Mouse (Mus musculus) brain, embryonic 14.5 days (tissue): ENCODE measurements around the gene Rnase9. TPM values are rescaled to one million over a fixed set of nuclear protein-coding genes. Genes with fewer than 3 reads are reported as not detected.
"Not testable (repeated sequence)": the region's sequence is repeated elsewhere in the genome, so short reads cannot be mapped to it uniquely, and the experiment has no call there.

ENCODE experiments used
- DNase-seq: peaks from one replicate; pipeline ENCODE4 v3.0.0-alpha.2; 2011; ENCODE audit warnings: low read depth
- CTCF ChIP-seq: fragments of 200-500 bp; IDR thresholded peaks from 2 replicates; pipeline ENCODE4 v1.5.1; 2012; ENCODE audit warnings: inconsistent platforms, mild to moderate bottlenecking, moderate library complexity, borderline replicate concordance; ENCODE audit not compliant: insufficient read depth, insufficient read length; ENCODE audit errors: extremely low read depth
- POLR2A ChIP-seq: fragments of 200-500 bp; IDR thresholded peaks from 2 replicates; pipeline ENCODE4 v1.6.1; 2012; ENCODE audit warnings: mild to moderate bottlenecking, inconsistent platforms, borderline replicate concordance; ENCODE audit not compliant: poor library complexity, insufficient read depth, insufficient read length, severe bottlenecking; ENCODE audit errors: extremely low read depth
- polyA plus RNA-seq: library from polyadenylated mRNA; depleted of rRNA; stranded (reverse); fragments of >200 nt; gene quantifications from 2 replicates; pipeline ENCODE4 v1.2.3, GENCODE M21; 2012; rRNA removed

Gene Rnase9
- polyA plus RNA-seq, 1 experiment = not detected

DNA sequence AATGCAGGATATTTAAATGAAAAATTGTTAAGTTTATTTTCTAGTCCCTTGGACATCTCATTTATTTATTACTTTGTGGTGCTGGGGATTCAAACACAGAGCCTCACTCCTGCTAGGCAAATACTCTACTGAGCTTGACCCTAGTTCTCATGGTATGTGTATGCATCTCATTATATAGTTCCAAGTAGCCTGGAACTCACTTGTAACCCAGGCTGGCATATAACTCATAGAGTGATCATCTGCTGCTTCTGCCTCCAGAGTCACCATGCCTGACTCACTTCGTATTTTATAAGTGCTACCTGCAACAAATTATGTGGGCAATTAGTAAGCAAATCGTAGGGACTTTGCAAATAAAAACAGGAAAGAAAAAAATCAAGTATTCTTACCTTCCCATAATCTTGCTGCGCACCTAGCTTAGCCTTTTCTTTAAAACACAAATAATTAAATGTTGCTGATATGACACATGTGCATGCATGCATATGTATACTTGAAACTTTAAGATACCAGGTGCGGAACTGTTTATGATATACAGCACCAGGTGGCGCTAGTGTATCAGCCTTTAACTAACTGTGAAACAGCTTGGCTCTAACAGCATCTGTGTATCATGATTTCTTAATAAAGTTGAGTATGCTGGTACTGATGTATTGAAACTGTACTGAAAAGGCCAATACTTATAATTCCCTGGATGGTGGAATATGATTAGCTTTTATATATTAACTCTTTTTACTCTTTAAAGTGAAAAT, 15.1 kb downstream of the Rnase9 start:
- DNase-seq = peak; percentile 89
- peak; percentile 67 for TF ChIP-seq CTCF
- TF ChIP-seq POLR2A = no peak

DNA sequence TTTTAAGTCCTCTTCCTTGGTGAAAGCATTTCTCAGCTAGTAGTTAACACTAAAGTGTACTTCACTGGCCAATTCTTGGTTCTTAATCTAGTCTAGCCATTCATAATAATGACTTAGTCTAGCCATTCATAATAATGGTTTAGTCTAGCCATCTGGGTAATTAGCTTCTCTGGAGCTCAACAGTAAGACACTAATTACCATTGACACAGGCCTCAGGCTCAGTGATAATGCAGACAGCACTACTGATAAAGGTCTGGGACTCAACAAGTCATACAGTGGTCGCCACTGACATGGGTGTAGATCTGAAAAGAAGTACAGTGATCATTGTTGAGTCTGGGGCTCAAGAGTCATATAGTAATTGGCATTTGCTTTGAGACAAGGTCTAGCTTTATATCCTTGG, 16.8 kb downstream of the Rnase9 start:
- TF ChIP-seq POLR2A (no peak), CTCF (no peak)

DNA sequence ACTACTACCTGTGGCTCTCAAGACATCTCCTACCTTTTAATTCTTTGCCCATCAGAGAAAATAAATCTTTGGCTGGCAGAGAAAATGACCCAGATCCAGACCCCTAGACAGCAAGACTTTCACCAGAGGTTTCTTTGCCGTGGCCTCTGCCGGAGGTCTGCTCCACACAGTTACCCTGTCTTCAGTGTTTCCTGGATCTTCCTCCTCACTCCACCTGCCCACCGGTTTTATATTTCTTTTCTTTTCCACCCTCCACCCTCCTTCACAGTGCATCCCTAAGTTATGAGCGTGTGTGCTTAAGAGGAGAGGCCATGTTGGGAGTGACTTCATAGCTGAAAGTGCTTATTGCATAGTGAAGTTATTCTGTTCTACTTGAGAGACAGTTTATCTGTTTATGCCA, 18.2 kb downstream of the Rnase9 start:
- DNase-seq = no peak
- no peak for TF ChIP-seq POLR2A
- no peak for TF ChIP-seq CTCF

More for the DNA sequence above, 16.8 kb downstream of the Rnase9 start:
- DNase-seq = no peak

DNA sequence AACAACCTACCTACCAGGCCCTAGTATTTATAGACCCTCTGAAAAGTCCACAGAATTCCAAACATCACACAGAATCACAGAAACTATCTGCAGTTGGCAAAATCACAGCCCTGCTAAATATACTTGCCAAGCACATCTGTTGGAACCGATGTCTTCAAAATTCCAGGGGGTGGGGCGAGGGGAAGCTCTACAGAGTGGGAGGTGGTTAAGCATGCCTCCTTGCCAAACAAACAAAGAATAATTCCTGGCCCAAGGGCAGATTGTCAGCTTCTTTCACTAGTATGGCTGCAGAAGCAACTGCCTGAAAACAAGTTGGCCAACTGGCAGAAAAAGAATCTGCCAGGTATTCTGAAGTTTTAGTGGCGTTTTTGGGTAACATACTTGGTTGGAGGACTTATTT, 24.4 kb downstream of the Rnase9 start:
- no peak for DNase-seq

DNA sequence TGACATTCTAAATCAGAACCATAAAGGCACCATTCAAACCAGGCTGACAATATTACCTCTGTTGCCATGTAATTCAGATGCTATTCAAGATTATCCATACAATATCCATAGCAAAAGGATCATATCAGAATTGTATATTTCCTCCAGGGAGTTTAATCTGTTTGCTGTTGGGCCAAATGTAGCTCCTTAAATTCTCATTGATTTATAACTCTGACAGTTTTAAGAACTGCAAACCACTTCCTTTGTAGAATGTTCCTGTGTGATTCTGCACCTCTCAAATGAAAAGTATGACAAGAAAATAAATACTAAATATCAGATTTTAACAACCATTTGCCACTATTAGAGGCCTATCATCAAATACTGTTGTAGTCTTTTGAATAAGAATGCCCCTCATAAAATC, 25.9 kb downstream of the Rnase9 start:
- TF ChIP-seq CTCF (no peak), POLR2A (no peak)
- DNase-seq = no peak

More for the DNA sequence above, 24.4 kb downstream of the Rnase9 start:
- no peak for TF ChIP-seq CTCF
- TF ChIP-seq POLR2A = no peak

DNA sequence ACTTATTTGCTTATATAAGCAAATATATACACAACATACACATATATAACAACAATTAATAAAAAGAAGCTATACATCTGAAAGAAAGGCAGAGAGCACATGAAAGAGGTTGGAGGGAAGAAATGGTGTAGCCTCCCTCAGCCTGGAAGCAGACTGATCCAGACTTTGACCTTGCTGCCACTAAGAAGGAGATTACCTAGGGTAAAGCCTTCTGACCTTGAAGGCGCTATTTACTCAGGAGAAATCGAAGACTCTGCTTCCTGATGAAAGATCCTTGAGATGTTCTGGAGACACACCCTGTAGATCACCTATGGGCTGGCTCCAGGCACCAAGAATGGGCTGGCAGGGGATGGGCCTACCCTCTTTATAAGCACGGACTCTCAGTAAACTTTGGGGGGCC, 26.9 kb downstream of the Rnase9 start:
- DNase-seq = not testable (repeated sequence)

DNA sequence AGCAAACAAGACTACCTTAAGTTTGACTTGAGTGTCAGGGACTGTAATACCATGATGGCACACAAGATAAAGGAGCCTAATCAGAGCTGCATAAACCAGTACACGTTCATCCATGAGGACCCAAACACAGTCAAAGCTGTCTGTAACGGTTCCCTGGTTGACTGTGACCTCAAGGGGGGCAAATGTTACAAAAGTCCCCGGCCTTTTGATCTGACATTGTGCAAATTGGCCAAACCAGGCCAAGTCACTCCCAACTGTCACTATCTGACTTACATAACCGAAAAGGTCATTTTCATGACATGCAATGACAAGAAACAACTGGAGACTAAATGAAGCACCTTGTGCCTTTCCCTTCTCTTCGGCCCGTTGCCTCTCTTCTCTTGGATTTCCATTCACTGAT, 32.1 kb downstream of the Rnase9 start:
- TF ChIP-seq POLR2A (no peak), CTCF (no peak)
- no peak for DNase-seq

DNA sequence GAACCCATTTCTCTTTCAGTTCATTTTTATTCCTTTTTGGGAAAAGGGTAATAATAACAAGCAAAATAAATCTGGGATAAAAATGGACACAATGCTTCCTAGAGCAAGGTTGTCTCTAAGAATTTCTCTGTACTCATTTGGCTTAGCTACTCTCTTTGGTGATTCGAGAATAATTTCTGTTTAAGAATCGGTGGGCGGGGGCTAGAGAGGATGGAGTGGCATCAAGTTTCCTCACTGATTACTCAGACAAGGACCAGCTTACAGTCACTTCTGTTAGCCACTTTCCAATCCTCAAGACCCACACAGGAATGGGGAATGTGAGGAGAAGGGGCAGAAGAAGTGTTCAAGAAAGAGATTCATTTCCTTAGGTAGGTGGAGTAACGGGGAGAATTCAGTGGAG, 32.9 kb downstream of the Rnase9 start:
- DNase-seq = no peak
- TF ChIP-seq POLR2A (no peak), CTCF (no peak)

DNA sequence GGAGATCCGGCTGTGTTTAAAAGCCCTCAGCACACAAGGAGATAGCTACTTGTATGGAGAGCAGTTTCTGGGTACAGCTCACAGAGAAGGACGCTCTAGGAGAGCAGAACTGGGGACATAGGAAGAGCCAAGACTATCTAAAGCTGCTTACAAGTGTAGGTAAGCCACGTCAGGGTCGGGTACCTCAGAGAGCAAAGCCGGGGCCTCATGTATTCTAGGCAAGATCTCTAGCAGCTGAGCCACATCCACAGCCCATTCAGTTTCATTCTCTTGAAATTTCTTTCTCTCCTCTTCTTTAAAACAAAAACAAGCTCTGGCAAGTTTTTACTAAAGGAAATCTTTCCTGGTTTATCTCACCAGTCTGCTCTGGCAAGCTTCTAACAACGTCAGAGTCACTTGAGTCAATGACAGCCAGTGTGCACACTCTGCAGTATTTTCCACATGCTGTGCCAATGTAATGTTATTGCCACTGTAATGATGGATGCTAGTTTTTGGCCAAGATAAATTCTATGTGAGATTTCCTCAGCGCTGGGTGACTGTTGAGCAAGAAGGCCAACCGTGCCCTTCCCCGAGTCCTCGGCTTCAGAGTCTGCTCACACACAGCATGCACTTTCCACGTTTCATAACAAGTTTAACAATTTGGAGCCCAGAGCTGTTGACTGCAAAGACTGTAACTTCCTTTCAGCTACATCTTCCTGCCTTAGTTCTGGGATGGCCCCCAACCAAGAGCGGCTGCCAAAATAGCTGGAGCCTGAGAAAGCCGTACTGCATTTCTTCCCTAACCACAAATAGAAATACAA, 33.6 kb downstream of the Rnase9 start:
- TF ChIP-seq CTCF (no peak), POLR2A (no peak)
- peak; percentile 41 for DNase-seq

DNA sequence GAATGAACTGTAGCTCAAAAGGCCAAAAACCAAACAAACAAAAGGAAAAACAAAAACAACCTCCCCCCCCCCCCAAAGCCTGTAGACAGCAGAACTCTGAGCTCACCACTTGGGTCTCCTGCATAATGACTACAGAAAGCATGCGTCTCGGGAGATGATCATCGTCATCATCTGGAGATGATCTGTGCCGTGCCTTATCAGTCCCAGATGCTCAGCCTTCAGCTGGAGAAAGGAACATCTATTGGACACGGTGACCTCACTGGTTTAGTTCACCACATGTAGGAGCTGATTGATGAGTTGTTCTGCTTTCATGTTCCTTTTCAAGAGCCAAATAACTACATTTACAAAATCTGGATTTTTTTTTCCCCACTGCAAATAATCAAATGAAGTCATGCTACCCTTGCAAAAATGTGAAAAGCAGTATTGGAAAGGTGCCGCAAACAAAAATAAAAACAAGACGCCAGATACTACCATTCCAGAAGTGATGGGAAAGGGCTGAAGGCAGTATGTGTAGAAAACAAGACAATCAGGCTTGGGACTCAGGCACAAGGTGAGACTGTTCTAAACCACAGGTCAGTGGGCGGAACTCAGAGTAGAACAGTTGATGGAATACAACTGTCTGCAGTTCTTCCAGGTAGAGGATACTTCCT, 34.4 kb downstream of the Rnase9 start, which contains the start of gene Rnase10:
TSS of gene Rnase10 (plus strand) at position 600 of the 650 bp plus-strand sequence.
- DNase-seq = no peak
- TF ChIP-seq CTCF = no peak
- no peak for TF ChIP-seq POLR2A

DNA sequence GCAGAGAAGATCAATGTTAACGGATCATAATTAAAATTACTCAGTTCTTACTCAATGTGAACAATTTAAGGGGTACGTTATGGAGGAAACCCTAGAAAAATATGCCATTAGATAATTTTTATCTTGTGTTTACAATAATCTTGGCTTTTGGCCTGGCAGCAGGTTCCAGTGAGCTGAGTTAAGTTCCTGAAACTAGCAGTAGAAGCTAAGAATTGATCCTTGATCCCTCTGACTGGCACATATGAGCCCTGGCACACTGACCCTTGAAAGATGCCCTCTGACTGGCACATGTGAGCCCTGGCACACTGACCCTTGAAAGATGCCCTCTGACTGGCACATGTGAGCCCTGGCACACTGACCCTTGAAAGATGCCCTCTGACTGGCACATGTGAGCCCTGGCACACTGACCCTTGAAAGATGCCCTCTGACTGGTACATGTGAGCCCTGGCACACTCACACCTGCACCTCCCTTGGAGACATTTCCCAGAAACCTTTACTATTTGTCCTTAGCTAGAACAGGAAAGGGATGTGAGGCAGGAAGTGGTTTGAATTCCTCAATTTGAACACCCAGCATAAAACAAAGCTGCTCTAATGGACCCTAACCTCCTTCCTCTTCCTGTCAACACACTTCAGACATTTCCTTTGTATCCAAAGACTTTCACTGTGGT, 43.5 kb downstream of the Rnase9 start:
- no peak for TF ChIP-seq POLR2A
- no peak for TF ChIP-seq CTCF
- DNase-seq = no peak

DNA sequence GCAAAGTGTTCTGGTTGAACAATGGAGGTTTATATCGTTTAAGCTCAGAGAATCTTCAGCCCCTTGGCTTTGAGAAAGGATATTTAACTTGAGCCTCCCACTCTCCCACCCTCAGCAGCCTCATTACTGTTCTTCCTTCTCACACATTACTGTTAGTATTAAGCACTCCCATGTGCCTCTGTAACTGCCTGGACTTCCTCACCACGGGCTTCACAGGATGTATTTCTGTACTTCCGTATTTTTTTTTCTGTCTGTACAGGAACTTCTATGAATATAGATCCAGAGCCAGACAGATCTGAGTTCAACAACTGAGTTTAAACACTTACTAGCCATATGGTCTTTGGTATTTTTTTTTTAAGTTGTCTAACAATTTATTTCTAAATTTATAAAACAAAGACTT, 44.6 kb downstream of the Rnase9 start:
- DNase-seq = no peak
- TF ChIP-seq CTCF = no peak
- no peak for TF ChIP-seq POLR2A

DNA sequence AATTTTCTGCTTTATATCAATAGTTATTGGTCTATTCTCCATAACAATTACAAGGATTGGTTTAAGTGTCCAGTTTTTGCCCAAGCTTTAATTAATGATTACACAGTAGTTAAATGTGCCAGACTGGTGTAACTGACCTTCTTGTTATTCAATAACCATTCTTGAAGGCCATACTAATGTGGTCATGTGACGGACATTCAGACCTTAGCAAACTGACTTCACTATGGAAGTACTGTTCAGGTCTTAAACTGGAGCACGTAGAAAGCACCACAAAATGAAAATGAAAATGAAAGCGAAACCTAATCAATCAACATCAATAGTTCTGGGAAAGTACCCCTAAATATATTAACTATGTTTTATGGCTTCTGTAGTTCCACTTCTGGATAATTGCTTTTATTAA, 50.6 kb downstream of the Rnase9 start:
- no peak for DNase-seq
- TF ChIP-seq POLR2A (no peak), CTCF (no peak)

Other genes with a start within 250 kb of the Rnase9 start
- gene Ccnb1ip1, start 234.1 kb downstream of the Rnase9 start, polyA plus RNA-seq = 0.13 TPM in 1 of 2 replicates, not detected in the other
- 59.7 and 63.2 TPM in 2 replicates for gene Parp2, start 234.0 kb downstream of the Rnase9 start, polyA plus RNA-seq
- gene Tep1, start 171.3 kb downstream of the Rnase9 start, polyA plus RNA-seq = 4.3 and 5.1 TPM in 2 replicates
- gene Klhl33, start 144.4 kb downstream of the Rnase9 start, polyA plus RNA-seq = 0.59 and 1.2 TPM in 2 replicates
- 102 and 121 TPM in 2 replicates for gene Osgep, start 117.0 kb downstream of the Rnase9 start, polyA plus RNA-seq
- gene Apex1, start 116.9 kb downstream of the Rnase9 start, polyA plus RNA-seq = 137 and 178 TPM in 2 replicates
- 131 and 177 TPM in 2 replicates for gene Pip4p1, start 111.0 kb downstream of the Rnase9 start, polyA plus RNA-seq
- gene Pnp, start 110.8 kb downstream of the Rnase9 start, polyA plus RNA-seq = 21.0 and 21.4 TPM in 2 replicates
- 18.1 and 19.3 TPM in 2 replicates for gene Gm49342, start 97.4 kb downstream of the Rnase9 start, polyA plus RNA-seq
- gene Pnp2, start 85.9 kb downstream of the Rnase9 start, polyA plus RNA-seq = 0.16 and 0.42 TPM in 2 replicates
- gene Rnase10, start 34.1 kb downstream of the Rnase9 start, polyA plus RNA-seq = 0.05 TPM in 1 of 2 replicates, not detected in the other
- gene Rnase11, start 8.3 kb upstream of the Rnase9 start, polyA plus RNA-seq = not detected in 2 replicates
- gene Rnase12, start 15.8 kb upstream of the Rnase9 start, polyA plus RNA-seq = 0.15 TPM in 1 of 2 replicates, not detected in the other
- not detected in 2 replicates for gene Olfr750, start 32.6 kb upstream of the Rnase9 start, polyA plus RNA-seq
- gene Rnase4, start 49.2 kb upstream of the Rnase9 start, polyA plus RNA-seq = 15.1 and 18.2 TPM in 2 replicates
- 4.3 and 4.5 TPM in 2 replicates for gene Ang, start 49.3 kb upstream of the Rnase9 start, polyA plus RNA-seq
- gene Eddm3b, start 72.6 kb upstream of the Rnase9 start, polyA plus RNA-seq = not detected in 2 replicates
- gene Rnase6, start 82.0 kb upstream of the Rnase9 start, polyA plus RNA-seq = 0.44 and 0.52 TPM in 2 replicates
- 0.09 and 0.27 TPM in 2 replicates for gene Rnase1, start 104.9 kb upstream of the Rnase9 start, polyA plus RNA-seq
- gene Rnase2b, start 120.4 kb upstream of the Rnase9 start, polyA plus RNA-seq = not detected in 2 replicates
- not detected in 2 replicates for gene Ang2, start 157.3 kb upstream of the Rnase9 start, polyA plus RNA-seq
- not detected in 2 replicates for gene Ear14, start 161.5 kb upstream of the Rnase9 start, polyA plus RNA-seq
- not detected in 2 replicates for gene Rnase2a, start 214.2 kb upstream of the Rnase9 start, polyA plus RNA-seq